Mouse (Mus musculus): ENCODE data around the gene Pcnx. TPM values are rescaled to one million over a fixed set of nuclear protein-coding genes. Genes with fewer than 3 reads are reported as not detected.
A peak's percentile ranks its signal among the peaks of the same experiment; 100 is the strongest.
"Not testable (repeated sequence)": the region's sequence is repeated elsewhere in the genome, so short reads cannot be mapped to it uniquely, and the experiment has no call there.

Gene Pcnx
- polyA plus RNA-seq, 1 experiment from 2014 or later: 12.0 TPM

- Histone ChIP-seq H3K36me3 (peaks cover 70% of the 10 kb centered on the region), H3K27ac (no peak overlapping the region), H3K4me1 (no peaks in the 10 kb centered on the region), H3K4me2 (no peak overlapping the region), H3K9ac (no peak overlapping the region), H3K9me3 (no peaks in the 10 kb centered on the region), H3K4me3 (no peak overlapping the region), H3K27me3 (no peaks in the 10 kb centered on the region)
- WGBS: 68% methylated on average over 2 of the region's 2 CpGs
- no peak for ATAC-seq (ENCODE audit: borderline replicate concordance, extremely low read depth, low FRiP score, low TSS enrichment)
These were observed 119.5 kb downstream of the Pcnx start for GRCm38 (mm10) chr12:81979312-81979711.

DNA sequence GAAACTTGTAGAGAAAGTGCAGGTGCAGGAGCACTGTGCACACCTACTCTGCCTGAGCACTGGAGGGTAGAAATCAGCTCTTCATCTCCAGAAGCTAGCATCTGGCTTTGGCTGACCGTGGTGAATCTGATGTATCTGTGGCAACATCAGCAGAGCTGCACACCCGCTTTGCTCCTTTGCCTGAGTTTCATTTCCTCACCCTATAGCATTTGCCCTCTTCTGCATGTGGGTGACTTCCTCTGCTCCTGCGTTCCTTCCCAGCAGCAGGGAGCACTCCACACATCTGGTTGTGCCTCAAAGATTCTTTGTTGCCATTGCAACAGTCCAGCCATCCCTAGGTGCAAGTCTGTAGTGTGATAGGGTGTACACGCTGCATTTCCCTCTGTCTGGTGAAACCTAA lies 132.3 kb downstream of the Pcnx start:
- ATAC-seq (ENCODE audit: borderline replicate concordance, extremely low read depth, low FRiP score, low TSS enrichment): no peak
- H3K27ac ChIP-seq: no peak overlapping the region
- no peaks in the 10 kb centered on the region for H3K4me1 ChIP-seq
- no peak overlapping the region for H3K4me2 ChIP-seq
- H3K36me3 ChIP-seq: peaks cover 69% of the 10 kb centered on the region
- WGBS: 90% methylated on average over 4 of the region's 4 CpGs
- H3K4me3 ChIP-seq: no peak overlapping the region
- no peaks in the 10 kb centered on the region for H3K9me3 ChIP-seq
- no peaks in the 10 kb centered on the region for H3K27me3 ChIP-seq
- H3K9ac ChIP-seq: no peak overlapping the region

DNA sequence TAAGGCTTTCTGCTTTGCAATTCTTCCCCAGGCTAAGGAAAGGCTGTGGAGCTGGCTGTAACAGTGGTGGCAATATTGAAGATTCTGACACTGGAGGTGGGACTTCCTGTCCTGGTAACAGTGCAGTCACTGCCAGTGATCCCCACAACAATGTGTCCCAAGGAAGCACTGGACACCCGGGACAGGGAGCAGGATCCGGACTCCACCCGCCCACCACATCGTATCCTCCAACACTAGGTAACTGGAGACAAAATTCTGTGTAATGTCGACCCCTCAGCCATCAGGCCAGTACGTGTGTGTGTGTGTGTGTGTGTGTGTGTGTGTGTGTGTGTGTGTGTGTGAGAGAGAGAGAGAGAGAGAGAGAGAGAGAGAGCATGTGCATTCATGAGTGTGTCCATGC lies 133.2 kb downstream of the Pcnx start:
- Histone ChIP-seq H3K4me1 (no peaks in the 10 kb centered on the region), H3K4me2 (no peak overlapping the region), H3K27me3 (no peaks in the 10 kb centered on the region), H3K36me3 (peaks cover 61% of the 10 kb centered on the region), H3K9me3 (no peaks in the 10 kb centered on the region), H3K27ac (no peak overlapping the region), H3K9ac (no peak overlapping the region), H3K4me3 (no peak overlapping the region)
- ATAC-seq (ENCODE audit: borderline replicate concordance, extremely low read depth, low FRiP score, low TSS enrichment): no peak
- 84% methylated on average over 6 of the region's 6 CpGs for WGBS

DNA sequence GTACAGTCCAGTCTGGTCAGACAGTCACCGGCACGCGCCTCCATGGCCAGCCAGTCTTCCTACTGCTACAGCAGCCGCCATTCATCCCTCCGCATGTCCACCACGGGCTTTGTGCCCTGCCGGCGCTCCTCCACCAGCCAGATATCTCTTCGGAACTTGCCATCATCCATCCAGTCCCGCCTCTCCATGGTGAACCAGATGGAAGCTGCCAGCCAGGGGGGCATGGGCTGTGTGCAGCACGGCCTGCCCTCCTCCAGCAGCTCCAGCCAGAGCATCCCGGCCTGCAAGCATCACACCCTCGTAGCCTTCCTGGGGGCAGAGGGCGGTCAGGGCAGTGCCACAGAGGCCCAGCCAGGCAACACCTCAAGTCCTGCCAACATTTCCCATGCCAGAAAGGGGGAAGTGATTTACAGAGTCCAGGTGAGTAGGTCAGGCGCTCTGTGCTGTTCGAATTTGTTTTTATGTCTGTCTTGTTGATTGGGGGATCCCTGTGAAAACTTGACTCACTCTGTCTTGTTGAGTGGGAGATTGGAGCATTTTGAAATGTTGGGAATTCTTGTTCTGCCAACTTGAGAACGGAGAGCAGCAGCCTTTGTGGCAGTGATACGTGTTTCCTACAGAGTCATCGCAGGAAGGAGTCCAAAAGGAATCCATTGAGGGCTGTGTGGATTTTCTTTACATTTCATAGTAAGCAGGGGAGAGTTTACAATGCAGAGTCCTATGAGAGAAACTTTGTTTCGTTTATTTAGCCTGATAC lies 135.3 kb downstream of the Pcnx start:
- WGBS: 78% methylated on average over 20 of the region's 20 CpGs
- Histone ChIP-seq H3K36me3 (peaks cover 51% of the 10 kb centered on the region), H3K4me2 (no peak overlapping the region), H3K27me3 (no peaks in the 10 kb centered on the region), H3K9ac (no peak overlapping the region), H3K4me3 (no peak overlapping the region), H3K27ac (no peak overlapping the region), H3K9me3 (no peaks in the 10 kb centered on the region), H3K4me1 (no peaks in the 10 kb centered on the region)
- no peak for ATAC-seq (ENCODE audit: borderline replicate concordance, extremely low read depth, low FRiP score, low TSS enrichment)

DNA sequence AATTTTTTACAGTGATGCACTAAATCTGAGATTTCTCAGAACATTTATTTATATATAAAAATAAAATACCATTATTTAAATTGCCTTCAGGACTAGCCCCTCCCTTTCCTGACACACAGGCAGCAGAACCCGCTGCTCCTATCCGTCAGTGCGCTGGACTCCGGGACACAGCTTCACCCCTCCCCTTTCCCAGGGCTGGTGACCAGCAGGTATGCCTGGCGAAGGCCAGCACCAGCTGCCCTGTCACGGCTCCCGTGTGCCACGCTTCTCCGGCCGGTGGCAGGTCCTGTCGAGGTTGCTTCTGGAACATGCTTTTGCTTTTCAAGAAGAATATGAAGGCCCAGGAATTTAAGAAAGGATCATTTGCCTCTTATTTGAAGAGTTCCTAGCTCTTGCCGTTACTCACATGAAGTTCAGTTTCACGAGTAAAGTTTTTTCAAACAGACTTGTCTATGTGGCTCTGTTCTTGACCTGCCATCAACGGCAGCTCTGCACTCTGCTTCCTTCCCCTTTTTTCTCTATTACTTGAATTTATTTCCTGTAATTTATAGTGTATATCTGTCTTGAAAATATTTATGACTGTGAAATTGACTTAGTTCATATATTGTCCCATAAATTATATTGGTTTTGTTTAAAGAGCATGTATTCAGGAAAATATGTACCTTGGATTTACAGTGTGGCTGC lies 137.0 kb downstream of the Pcnx start:
- no peak overlapping the region for H3K4me2 ChIP-seq
- H3K27me3 ChIP-seq: no peaks in the 10 kb centered on the region
- peaks cover 37% of the 10 kb centered on the region for H3K36me3 ChIP-seq
- H3K9me3 ChIP-seq: no peaks in the 10 kb centered on the region
- H3K27ac ChIP-seq: no peak overlapping the region
- H3K4me1 ChIP-seq: no peaks in the 10 kb centered on the region
- 80% methylated on average over 14 of the region's 14 CpGs for WGBS
- H3K9ac ChIP-seq: no peak overlapping the region
- ATAC-seq (ENCODE audit: borderline replicate concordance, extremely low read depth, low FRiP score, low TSS enrichment): no peak
- no peak overlapping the region for H3K4me3 ChIP-seq

DNA sequence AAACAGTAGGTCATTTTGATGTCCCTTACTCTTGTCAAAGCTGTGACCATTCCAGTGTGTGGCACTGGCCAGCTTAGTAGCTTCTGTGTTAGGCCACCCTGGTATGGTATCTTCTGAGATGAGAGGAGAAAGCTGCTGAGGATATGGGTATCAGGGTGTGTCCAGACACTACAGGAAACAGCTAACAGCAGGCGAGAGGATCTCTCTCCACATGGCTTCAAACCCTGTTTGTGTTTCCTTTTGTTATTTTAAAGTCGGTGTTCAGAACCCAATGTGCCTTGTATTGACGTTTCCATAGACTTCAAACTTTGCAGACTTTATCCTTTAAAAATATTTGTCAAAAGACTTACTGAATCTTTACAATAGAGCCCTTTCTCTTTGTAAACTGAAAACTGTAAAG lies 137.7 kb downstream of the Pcnx start:
- no peak overlapping the region for H3K27ac ChIP-seq
- 49% methylated on average over 3 of the region's 3 CpGs for WGBS
- no peak overlapping the region for H3K9ac ChIP-seq
- no peaks in the 10 kb centered on the region for H3K27me3 ChIP-seq
- H3K36me3 ChIP-seq: peaks cover 31% of the 10 kb centered on the region
- no peaks in the 10 kb centered on the region for H3K9me3 ChIP-seq
- no peak for ATAC-seq (ENCODE audit: borderline replicate concordance, extremely low read depth, low FRiP score, low TSS enrichment)
- no peaks in the 10 kb centered on the region for H3K4me1 ChIP-seq
- no peak overlapping the region for H3K4me2 ChIP-seq
- H3K4me3 ChIP-seq: no peak overlapping the region

GRCm38 (mm10) chr12:82002697-82003096 lies 142.9 kb downstream of the Pcnx start:
- not testable (repeated sequence) for H3K4me1 ChIP-seq, H3K4me2 ChIP-seq, H3K27ac ChIP-seq, H3K9me3 ChIP-seq, H3K9ac ChIP-seq, H3K36me3 ChIP-seq, H3K27me3 ChIP-seq, H3K4me3 ChIP-seq
- WGBS: no CpG with 5 or more reads among the region's 6 CpGs
- peak; percentile 87 for ATAC-seq (ENCODE audit: borderline replicate concordance, extremely low read depth, low FRiP score, low TSS enrichment)

- not testable (repeated sequence) for ATAC-seq (ENCODE audit: borderline replicate concordance, extremely low read depth, low FRiP score, low TSS enrichment); H3K36me3 ChIP-seq; H3K9me3 ChIP-seq; H3K4me2 ChIP-seq; H3K27me3 ChIP-seq; H3K27ac ChIP-seq; H3K4me1 ChIP-seq; H3K9ac ChIP-seq; H3K4me3 ChIP-seq
- WGBS: no CpG with 5 or more reads among the region's 6 CpGs
These were observed 166.2 kb downstream of the Pcnx start for GRCm38 (mm10) chr12:82025901-82026633.

- H3K4me3 ChIP-seq, H3K36me3 ChIP-seq, H3K27ac ChIP-seq, H3K9ac ChIP-seq, H3K4me1 ChIP-seq, H3K27me3 ChIP-seq, H3K4me2 ChIP-seq, H3K9me3 ChIP-seq: not testable (repeated sequence)
- peak; percentile 74; the same call in 1 of the 2 replicates for ATAC-seq (ENCODE audit: borderline replicate concordance, extremely low read depth, low FRiP score, low TSS enrichment)
- no CpG with 5 or more reads among the region's 6 CpGs for WGBS
These were observed 173.7 kb downstream of the Pcnx start for GRCm38 (mm10) chr12:82033524-82033923.

- not testable (repeated sequence) for H3K27me3 ChIP-seq; H3K27ac ChIP-seq; ATAC-seq (ENCODE audit: borderline replicate concordance, extremely low read depth, low FRiP score, low TSS enrichment); H3K9ac ChIP-seq; H3K4me1 ChIP-seq; H3K4me2 ChIP-seq; H3K4me3 ChIP-seq; H3K9me3 ChIP-seq; H3K36me3 ChIP-seq
- no CpG with 5 or more reads among the region's 6 CpGs for WGBS
These were observed 174.2 kb downstream of the Pcnx start for GRCm38 (mm10) chr12:82033973-82034372.

DNA sequence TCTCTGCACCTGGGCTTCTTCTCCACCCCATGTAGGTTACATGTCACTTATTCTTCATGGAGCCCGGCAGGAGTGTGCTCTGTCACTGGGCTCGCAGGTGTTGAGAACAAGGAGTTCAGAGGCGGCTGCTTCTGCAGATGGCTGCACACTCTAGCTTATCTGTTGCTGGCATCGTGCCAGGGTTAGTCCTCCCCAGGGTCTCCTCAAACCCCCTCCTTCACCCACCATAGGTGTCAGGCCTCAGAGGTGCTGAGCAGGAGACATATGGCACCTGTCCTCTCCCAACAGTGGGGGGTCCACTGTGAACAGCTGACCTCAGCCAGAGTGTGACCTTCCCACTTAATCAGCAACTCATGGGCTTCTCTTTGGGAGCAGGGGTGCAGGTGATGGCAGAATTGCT lies 184.3 kb downstream of the Pcnx start:
- not testable (repeated sequence) for H3K27me3 ChIP-seq, H3K4me1 ChIP-seq, H3K4me3 ChIP-seq, H3K36me3 ChIP-seq, H3K4me2 ChIP-seq, H3K27ac ChIP-seq, H3K9me3 ChIP-seq, H3K9ac ChIP-seq
- ATAC-seq (ENCODE audit: borderline replicate concordance, extremely low read depth, low FRiP score, low TSS enrichment): peak; percentile 25; the same call in 1 of the 2 replicates
- WGBS: no CpG with 5 or more reads among the region's 4 CpGs

Measured in lung, embryonic 15.5 days (tissue).